Mouse (Mus musculus): ENCODE measurements around the gene Crybb2.

GRCm38 (mm10) chr5:113026706-113027105 is 43.2 kb downstream of the Crybb2 start:
- TF ChIP-seq POLR2A (IDR thresholded peaks at IDR 0.05; ENCODE audit: low read depth, low read length) (no peak), CTCF (IDR thresholded peaks at IDR 0.05; ENCODE audit: borderline replicate concordance, insufficient read depth, low read length) (no peak)

Data from embryonic fibroblast, embryonic 13.5 days (primary cell).